Mouse (Mus musculus) intestine, embryonic 16.5 days (tissue): Measurements from ENCODE around the gene Tubg2. TPM values are rescaled to one million over a fixed set of nuclear protein-coding genes. Genes with fewer than 3 reads are reported as not detected.

Experiments
- ATAC-seq: fragments of 200-750 bp; cut with Nextera tagmentation; 2 replicates; pipeline ENCODE4 v1.8.0; 2017; ENCODE audit warnings: moderate TSS enrichment, moderate library complexity
- H3K27ac ChIP-seq: fragments of 300-500 bp; sonication (generic); 2 replicates; pipeline ENCODE4 v1.5.1; 2014; ENCODE audit warnings: mild to moderate bottlenecking, low read length
- H3K27me3 ChIP-seq: fragments of 300-500 bp; sonication (generic); replicated peaks from 2 replicates; pipeline ENCODE4 v1.6.1; 2014; ENCODE audit warnings: low read length, control low read depth, mixed read lengths; ENCODE audit not compliant: control insufficient read depth, insufficient read depth
- H3K36me3 ChIP-seq: fragments of 300-500 bp; sonication (generic); 2 replicates; pipeline ENCODE4 v1.6.1; 2014; ENCODE audit warnings: low read length, control low read depth; ENCODE audit not compliant: control insufficient read depth, insufficient read depth
- H3K4me1 ChIP-seq: fragments of 300-500 bp; sonication (generic); 2 replicates; pipeline ENCODE4 v1.6.1; 2014; ENCODE audit warnings: low read length, control low read depth, mixed read lengths; ENCODE audit not compliant: control insufficient read depth, insufficient read depth
- H3K4me2 ChIP-seq: fragments of 300-500 bp; sonication (generic); 2 replicates; pipeline ENCODE4 v1.6.1; 2014; ENCODE audit warnings: low read depth, low read length, control low read depth
- H3K4me3 ChIP-seq: fragments of 300-500 bp; sonication (generic); 2 replicates; pipeline ENCODE4 v1.5.1; 2014; ENCODE audit warnings: mild to moderate bottlenecking, low read length
- H3K9ac ChIP-seq: fragments of 300-500 bp; sonication (generic); 2 replicates; pipeline ENCODE4 v1.6.1; 2014; ENCODE audit warnings: low read depth, low read length
- H3K9me3 ChIP-seq: fragments of 300-500 bp; sonication (generic); 2 replicates; pipeline ENCODE4 v1.6.1; 2016; ENCODE audit warnings: low read length, control low read depth; ENCODE audit not compliant: control insufficient read depth
- WGBS: fragments of 180-500 bp; shearing (Covaris S2); extraction: QIAGEN DNeasy Blood & Tissue Kit; methylation state at CpG from one replicate; pipeline ENCODE4 v1.1.7; 2014; 5-methylcytosine and 5-hydroxymethylcytosine counted together
- polyA plus RNA-seq: library from polyadenylated mRNA; unstranded; fragments of >200 nt; fragmentation: Nextera tagmentation; extraction: Ambion mirVana; gene quantifications from 2 replicates; pipeline ENCODE4 v1.2.1, GENCODE M21; 2015

Gene Tubg2
- polyA plus RNA-seq, 1 experiment from 2014 or later = 3.9 TPM

GRCm38 (mm10) chr11:101174389-101174745 lies 18.7 kb downstream of the Tubg2 start:
- Histone ChIP-seq H3K4me2 (peak overlapping the region; percentile 87), H3K9ac (peak overlapping the region; percentile 63), H3K4me3 (peak overlapping the region; percentile 39), H3K27ac (no peak overlapping the region), H3K36me3 (no peaks in the 10 kb centered on the region), H3K4me1 (peaks cover 46% of the 10 kb centered on the region), H3K9me3 (no peaks in the 10 kb centered on the region), H3K27me3 (peaks cover 4% of the 10 kb centered on the region; the same call in 1 of the 2 replicates)
- WGBS = 34% methylated on average over 9 of the region's 9 CpGs
- no peak for ATAC-seq

DNA sequence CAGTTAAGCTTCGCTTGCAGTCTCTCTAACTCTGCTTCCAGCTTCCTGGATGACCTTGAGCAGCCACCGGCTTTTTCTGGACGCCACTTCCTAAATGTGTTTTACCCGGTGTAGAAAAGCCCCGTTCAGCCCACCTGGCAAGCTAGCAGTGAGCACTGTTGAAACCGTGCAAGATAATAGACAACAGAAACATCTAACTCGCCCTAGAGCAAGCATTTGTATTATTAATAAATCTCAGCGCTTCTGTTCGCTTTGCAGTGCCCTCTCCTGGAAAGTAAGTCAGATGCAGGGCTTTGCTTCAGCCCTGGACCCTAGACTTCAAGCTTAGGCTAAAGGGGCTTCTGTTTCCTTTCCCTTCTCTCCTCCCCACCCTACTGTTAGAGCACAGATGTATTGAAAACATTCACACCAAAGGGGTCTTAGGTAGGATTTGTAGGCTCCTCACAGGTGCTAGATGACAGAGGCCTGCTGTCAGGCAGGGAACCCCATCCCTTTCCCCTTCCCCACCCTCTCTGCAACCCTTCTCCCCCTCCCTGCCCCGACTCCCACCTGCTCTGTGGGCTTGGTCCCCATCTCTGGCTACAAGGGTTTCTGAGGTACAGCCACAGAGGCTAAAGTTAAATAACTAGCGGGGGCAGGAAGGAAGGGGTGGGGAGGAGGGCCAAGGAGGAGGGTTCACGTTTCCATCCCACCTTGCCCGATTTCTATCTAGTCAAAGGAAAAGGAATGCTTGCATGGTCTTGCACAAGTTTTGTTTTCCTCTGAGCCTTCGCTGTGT lies 19.3 kb downstream of the Tubg2 start, which contains the start of gene Ccr10:
Gene Ccr10, minus strand, starts transcription at position 593 of the 778 bp plus-strand sequence.
- WGBS = 29% methylated on average over 14 of the region's 14 CpGs
- peaks cover 42% of the 10 kb centered on the region for H3K4me1 ChIP-seq

GRCm38 (mm10) chr11:101175636-101176116 lies 20.0 kb downstream of the Tubg2 start:
- Histone ChIP-seq H3K27me3 (peaks cover 4% of the 10 kb centered on the region; the same call in 1 of the 2 replicates), H3K9me3 (no peaks in the 10 kb centered on the region), H3K36me3 (no peaks in the 10 kb centered on the region), H3K4me1 (peaks cover 42% of the 10 kb centered on the region), H3K4me2 (peak overlapping the region; percentile 78), H3K27ac (no peak overlapping the region), H3K9ac (no peak overlapping the region; the same call in 1 of the 2 replicates), H3K4me3 (peak overlapping the region; percentile 44)
- 10% methylated on average over 11 of the region's 11 CpGs for WGBS
- ATAC-seq = no peak

More for the DNA sequence above, 19.3 kb downstream of the Tubg2 start, which contains the start of gene Ccr10:
- no peaks in the 10 kb centered on the region for H3K9me3 ChIP-seq
- peak within 1 kb of the TSS; percentile 44 for H3K4me3 ChIP-seq
- H3K36me3 ChIP-seq = no peaks in the 10 kb centered on the region
- no peak within 1 kb of the TSS for H3K27ac ChIP-seq
- peak within 1 kb of the TSS; percentile 87 for H3K4me2 ChIP-seq
- ATAC-seq = no peak
- H3K27me3 ChIP-seq = peaks cover 4% of the 10 kb centered on the region; the same call in 1 of the 2 replicates
- H3K9ac ChIP-seq = peak within 1 kb of the TSS; percentile 63

DNA sequence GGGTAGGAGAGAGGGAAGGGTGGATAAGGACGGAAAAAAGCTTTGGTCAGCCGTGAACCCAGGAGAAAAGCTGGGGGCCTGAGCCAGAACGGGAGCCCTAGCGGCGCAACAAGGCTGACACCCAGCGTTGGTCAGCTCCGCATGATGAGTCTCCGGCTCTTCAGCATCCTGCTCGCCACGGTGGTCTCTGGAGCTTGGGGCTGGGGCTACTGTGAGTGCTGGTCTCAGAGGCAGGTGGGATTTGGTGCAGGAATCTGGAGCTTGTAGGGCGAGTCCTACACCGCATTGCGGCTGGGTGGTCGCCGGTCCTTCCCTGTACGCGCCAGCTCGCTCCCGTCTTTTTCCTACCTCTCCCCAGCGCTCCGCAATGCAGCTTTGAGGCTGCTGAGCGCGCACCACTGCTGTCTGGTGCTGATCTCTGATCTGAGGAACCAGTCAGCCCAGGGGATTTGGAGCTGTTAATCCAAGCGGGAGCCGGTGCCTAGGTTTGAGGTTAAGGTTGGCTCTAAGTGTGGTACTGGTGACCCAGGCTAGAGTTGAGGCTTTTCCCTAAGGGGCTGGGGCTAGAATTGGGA lies 20.5 kb downstream of the Tubg2 start:
- H3K4me2 ChIP-seq = peak overlapping the region; percentile 78
- no peaks in the 10 kb centered on the region for H3K9me3 ChIP-seq
- peaks cover 4% of the 10 kb centered on the region; the same call in 1 of the 2 replicates for H3K27me3 ChIP-seq
- H3K9ac ChIP-seq = peak overlapping the region; percentile 55
- peak overlapping the region; percentile 44 for H3K4me3 ChIP-seq
- no peak overlapping the region for H3K27ac ChIP-seq
- H3K36me3 ChIP-seq = no peaks in the 10 kb centered on the region
- 1% methylated on average over 25 of the region's 25 CpGs for whole genome bisulfite sequencing
- no peak for ATAC-seq
- peaks cover 42% of the 10 kb centered on the region for H3K4me1 ChIP-seq

DNA sequence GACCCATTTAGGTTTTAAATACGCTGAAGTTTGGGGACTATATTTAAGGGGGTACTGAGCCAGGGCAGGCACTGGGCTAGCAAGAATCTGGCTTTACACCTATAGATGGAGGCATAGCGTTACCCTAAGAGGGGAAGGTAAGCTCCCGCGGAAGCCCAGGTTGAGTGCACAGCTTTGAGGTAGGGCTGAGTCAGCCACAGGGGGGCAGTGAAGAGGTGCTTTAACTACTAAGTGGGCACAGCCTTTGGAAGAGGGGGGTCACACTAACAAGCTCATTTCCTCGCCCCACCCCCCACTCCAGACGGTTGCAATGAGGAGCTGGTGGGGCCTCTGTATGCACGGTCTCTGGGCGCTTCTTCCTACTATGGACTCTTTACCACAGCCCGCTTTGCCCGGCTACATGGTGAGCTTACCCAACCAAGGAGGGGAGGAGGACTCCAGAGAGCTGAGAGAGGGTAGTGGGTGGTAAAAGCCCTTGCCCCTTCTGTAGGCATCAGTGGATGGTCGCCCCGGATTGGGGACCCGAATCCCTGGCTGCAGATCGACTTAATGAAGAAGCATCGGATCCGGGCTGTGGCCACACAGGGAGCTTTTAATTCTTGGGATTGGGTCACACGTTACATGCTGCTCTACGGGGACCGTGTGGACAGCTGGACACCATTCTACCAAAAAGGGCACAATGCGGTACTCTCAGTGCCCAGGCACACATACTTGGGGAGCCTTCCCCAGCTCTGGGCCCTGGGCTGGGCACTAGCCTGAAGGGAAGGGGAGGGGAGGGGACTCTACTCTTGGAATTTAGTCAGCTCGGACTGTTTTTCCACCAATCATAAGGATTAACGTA lies 21.4 kb downstream of the Tubg2 start:
- ATAC-seq = no peak
- H3K9ac ChIP-seq = no peak overlapping the region
- 30% methylated on average over 22 of the region's 22 CpGs for WGBS
- no peak overlapping the region for H3K27ac ChIP-seq
- H3K4me1 ChIP-seq = peaks cover 42% of the 10 kb centered on the region
- peaks cover 4% of the 10 kb centered on the region; the same call in 1 of the 2 replicates for H3K27me3 ChIP-seq
- H3K36me3 ChIP-seq = no peaks in the 10 kb centered on the region
- H3K4me3 ChIP-seq = no peak overlapping the region; the same call in 1 of the 2 replicates
- no peaks in the 10 kb centered on the region for H3K9me3 ChIP-seq
- H3K4me2 ChIP-seq = peak overlapping the region; percentile 78; the same call in 1 of the 2 replicates

DNA sequence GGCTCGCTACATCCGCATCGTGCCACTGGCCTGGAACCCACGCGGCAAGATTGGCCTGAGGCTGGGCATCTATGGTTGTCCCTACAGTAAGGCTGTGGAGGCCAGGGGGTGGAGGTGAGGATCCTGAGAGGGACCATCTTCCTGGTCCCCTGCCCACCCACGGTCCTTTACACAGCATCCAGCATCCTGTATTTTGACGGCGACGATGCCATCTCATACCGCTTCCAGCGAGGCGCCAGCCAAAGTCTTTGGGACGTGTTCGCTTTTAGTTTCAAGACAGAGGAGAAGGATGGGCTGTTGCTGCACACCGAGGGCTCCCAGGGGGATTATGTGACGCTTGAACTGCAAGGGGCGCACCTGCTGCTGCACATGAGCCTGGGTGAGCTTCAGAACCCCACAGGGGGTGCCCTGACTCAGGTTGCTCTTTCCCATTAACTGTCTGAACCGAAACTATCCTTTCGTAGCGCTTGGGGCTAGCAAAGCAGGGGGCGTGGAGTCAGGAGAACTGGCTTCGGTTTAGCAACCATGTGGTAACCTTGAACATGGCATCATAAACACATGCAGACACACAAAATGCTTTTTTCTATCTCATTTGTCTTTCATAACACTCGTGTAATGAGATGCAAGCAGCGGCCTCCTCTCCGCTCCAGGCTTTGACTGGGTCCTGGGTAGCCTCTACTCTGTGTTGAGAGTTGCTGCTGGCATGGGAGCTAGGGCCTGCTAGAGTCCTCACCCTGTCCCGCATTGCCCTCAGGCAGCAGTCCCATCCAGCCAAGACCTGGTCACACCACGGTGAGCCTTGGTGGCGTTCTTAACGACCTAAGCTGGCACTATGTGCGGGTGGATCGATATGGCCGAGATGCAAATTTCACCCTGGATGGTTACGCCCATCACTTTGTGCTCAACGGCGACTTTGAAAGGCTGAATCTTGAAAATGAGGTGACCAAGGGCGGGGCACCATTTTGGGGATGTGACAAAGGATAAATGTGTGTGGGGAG lies 22.7 kb downstream of the Tubg2 start:
- no peaks in the 10 kb centered on the region for H3K9me3 ChIP-seq
- WGBS = 62% methylated on average over 36 of the region's 36 CpGs
- H3K27ac ChIP-seq = no peak overlapping the region
- no peak overlapping the region for H3K4me3 ChIP-seq
- peaks cover 4% of the 10 kb centered on the region; the same call in 1 of the 2 replicates for H3K27me3 ChIP-seq
- H3K4me1 ChIP-seq = peaks cover 31% of the 10 kb centered on the region
- no peak for ATAC-seq
- H3K36me3 ChIP-seq = no peaks in the 10 kb centered on the region
- no peak overlapping the region; the same call in 1 of the 2 replicates for H3K4me2 ChIP-seq
- H3K9ac ChIP-seq = no peak overlapping the region

DNA sequence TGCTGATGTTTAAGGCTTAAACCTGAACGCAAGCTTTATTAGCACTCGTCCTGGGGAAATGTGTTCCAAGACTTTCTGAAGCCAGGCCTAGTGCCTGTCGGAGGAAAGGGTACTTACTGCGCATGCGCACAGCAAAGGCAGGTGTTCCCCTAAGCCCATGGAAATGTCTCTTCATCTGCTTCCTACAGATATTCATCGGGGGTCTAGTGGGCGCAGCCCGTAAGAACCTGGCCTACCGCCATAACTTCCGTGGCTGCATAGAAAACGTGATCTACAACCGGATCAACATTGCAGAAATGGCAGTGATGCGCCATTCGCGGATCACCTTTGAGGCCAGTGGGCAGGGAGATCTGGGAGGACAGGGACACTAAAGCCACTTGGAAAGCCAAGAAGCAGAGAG lies 23.6 kb downstream of the Tubg2 start:
- no peak overlapping the region for H3K4me3 ChIP-seq
- WGBS = 79% methylated on average over 15 of the region's 15 CpGs
- no peak overlapping the region for H3K27ac ChIP-seq
- peaks cover 22% of the 10 kb centered on the region for H3K4me1 ChIP-seq
- no peaks in the 10 kb centered on the region for H3K36me3 ChIP-seq
- H3K27me3 ChIP-seq = peaks cover 4% of the 10 kb centered on the region; the same call in 1 of the 2 replicates
- no peak overlapping the region for H3K9ac ChIP-seq
- H3K4me2 ChIP-seq = no peak overlapping the region
- no peaks in the 10 kb centered on the region for H3K9me3 ChIP-seq
- ATAC-seq = no peak

DNA sequence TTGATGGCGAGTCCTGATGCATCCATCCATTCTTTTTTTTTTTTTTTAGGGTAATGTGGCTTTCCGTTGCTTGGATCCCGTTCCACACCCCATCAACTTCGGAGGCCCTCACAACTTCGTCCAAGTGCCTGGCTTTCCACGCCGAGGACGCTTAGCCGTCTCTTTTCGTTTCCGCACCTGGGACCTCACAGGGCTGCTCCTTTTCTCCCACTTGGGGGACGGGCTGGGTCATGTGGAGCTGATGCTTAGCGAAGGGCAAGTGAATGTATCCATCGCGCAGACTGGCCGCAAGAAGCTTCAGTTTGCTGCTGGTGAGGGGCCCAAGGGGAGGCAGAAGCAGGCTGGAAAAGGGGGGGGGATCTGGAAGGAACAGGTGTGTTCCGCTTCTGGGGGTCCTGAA lies 24.6 kb downstream of the Tubg2 start:
- Histone ChIP-seq H3K9ac (no peak overlapping the region), H3K4me3 (no peak overlapping the region), H3K9me3 (no peaks in the 10 kb centered on the region), H3K36me3 (no peaks in the 10 kb centered on the region), H3K27me3 (peaks cover 4% of the 10 kb centered on the region; the same call in 1 of the 2 replicates), H3K27ac (no peak overlapping the region), H3K4me2 (no peak overlapping the region), H3K4me1 (peaks cover 13% of the 10 kb centered on the region)
- 48% methylated on average over 17 of the region's 17 CpGs for WGBS
- ATAC-seq = no peak
